15 mouse cellular contexts compared by ENCODE assay signal in the genomic region with DNA sequence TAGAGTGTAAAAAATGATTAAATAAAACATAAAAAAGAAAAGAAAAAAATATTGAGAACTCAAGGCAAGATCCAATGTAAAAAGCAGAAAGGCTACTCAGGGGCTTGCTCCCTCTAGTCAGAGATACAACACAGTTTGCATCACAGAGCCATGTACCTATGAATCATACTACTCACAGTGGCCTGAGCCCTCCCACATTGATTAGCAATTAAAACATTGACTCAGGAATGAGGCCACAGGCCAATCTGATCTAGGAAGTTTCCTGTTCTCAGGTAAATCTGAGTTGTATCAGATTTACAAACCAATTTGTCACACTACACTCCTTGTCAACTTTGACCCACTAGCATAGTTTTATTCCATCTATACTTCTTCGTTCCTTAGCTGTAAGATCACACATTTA.
"Had no signal": no experiment of that assay in that cellular context is flagged by ENCODE, and none has a peak within 500 bp of the region (broad histone marks: within the 10 kb centered on the region; RNA-seq: fewer than 3 reads in every experiment).

No protein-coding gene starts in this region.

- H3K27ac ChIP-seq: neural tube, embryonic 12.5 days; neural tube, embryonic 13.5 days; stomach, embryonic 15.5 days had no signal

- H3K4me1 ChIP-seq: neural tube, embryonic 12.5 days; neural tube, embryonic 13.5 days; stomach, embryonic 15.5 days had no signal

- H3K36me3 ChIP-seq: neural tube, embryonic 12.5 days; neural tube, embryonic 13.5 days; stomach, embryonic 15.5 days had no signal

- H3K9me3 ChIP-seq: neural tube, embryonic 12.5 days; neural tube, embryonic 13.5 days; stomach, embryonic 15.5 days had no signal

- DNase-seq: retina, postnatal 1 day; right cerebral cortex, adult 18-20 months; right cerebral cortex, postnatal 14 days; right cerebral cortex, postnatal 25 days; right cerebral cortex, postnatal 4 days; spleen, adult 18-20 months; thymus, adult 18-20 months; thymus, adult 2 months; thymus, postnatal 14 days; thymus, postnatal 25 days; thymus, postnatal 36 days; thymus, postnatal 4 days had no signal

- H3K9ac ChIP-seq: neural tube, embryonic 12.5 days; neural tube, embryonic 13.5 days; stomach, embryonic 15.5 days had no signal

- H3K4me3 ChIP-seq: neural tube, embryonic 12.5 days; neural tube, embryonic 13.5 days; stomach, embryonic 15.5 days had no signal

- H3K4me2 ChIP-seq: neural tube, embryonic 12.5 days; neural tube, embryonic 13.5 days; stomach, embryonic 15.5 days had no signal

- H3K27me3 ChIP-seq: neural tube, embryonic 12.5 days; neural tube, embryonic 13.5 days; stomach, embryonic 15.5 days had no signal
